Mouse (Mus musculus) neural tube, postnatal 0 days (tissue): ENCODE measurements around the gene Mov10. TPM values are rescaled to one million over a fixed set of nuclear protein-coding genes. Genes with fewer than 3 reads are reported as not detected.

Source experiments
- polyA plus RNA-seq: library from polyadenylated mRNA; unstranded; fragments of >200 nt; fragmentation: Nextera tagmentation; extraction: Ambion mirVana; gene quantifications from 2 replicates; pipeline ENCODE4 v1.2.1, GENCODE M21; 2015

The Mov10 gene
- 9.7 and 11.6 TPM in 2 replicates for polyA plus RNA-seq

DNA sequence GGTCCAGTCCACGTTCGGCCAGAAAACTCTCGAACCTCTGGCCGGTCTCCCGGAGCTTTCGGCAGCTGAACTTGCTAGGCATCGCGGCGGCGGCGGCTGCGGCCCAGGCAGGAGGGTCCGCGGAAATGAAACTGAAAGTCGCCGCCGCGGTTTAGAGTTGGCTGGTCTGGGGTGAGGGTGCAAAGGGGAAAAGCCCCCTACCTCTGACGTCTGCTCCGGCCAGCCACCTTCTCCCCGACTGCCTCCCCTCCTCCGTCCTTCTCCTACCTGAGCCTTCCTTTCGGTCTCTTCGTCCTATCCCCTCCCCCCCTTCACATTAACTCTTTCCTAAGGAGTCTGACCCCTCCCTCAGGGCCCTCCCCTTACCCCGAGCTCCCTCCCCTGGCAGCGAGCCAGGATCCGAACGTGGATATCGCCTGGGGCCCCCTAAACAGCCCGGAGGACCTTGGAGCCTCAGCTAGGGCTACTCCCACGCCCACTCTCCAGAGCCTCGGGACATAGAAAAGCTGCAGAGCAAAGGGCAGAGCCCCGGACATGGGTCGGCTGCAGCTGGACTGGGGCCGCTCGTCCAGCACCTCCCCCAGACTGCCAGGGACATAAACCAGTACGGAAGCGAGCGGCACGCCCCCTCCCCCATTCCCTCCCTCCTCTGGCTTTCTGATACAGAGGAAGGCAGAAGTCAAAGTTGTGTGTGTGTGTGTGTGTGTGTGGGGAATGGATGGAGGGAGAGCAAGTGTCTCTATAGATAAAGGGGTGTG, at the start of gene Mov10:
Mov10 (minus strand) TSS at position 573 of the 758 bp plus-strand sequence.

DNA sequence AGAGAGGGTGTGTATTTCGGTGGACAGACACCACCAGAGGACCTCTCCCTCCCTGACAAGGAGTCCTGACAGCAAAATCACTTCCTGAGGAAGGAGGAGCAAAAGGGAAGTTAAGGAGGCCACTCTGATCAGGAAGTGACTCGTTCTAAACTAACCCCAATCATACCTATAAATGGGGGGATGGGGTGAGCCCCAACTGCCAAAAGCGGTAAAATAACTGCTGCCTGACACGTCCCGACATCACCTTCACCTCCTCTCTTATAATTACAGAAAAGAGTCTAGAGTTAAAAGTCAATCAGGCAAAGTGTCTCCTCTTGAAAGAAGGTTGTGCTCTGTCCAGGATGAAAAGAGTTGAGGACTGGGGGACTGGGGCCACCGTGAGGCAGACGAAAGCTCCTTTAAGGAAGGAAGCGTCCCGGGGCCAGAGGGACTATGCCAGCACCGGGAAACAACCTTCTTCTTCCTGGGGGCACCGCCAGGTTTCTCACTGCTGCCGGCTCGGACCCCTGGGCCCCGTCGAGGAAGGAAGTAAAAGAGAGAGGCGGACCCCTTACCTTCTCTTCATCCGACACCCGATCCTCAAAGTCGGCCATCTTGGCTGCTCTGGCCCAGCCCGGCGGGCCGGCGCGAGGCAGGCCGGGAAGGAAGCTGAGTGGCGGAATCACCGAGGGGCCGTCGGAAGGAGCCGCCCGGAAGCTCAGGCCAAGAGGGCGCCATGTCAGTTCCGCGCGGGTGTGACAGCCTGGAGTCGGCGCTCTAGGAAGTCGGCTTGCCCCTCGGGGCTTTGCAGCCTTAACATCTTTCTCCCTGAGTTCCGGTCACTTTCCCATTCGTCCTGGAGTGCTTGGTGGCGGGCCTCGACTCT, 45.7 kb upstream of the Mov10 start, which contains the start of the genes St7l and Capza1:
St7l (plus strand) TSS at position 220 of the 865 bp plus-strand sequence.
Capza1 (minus strand) TSS at position 720 of the 865 bp plus-strand sequence.

DNA sequence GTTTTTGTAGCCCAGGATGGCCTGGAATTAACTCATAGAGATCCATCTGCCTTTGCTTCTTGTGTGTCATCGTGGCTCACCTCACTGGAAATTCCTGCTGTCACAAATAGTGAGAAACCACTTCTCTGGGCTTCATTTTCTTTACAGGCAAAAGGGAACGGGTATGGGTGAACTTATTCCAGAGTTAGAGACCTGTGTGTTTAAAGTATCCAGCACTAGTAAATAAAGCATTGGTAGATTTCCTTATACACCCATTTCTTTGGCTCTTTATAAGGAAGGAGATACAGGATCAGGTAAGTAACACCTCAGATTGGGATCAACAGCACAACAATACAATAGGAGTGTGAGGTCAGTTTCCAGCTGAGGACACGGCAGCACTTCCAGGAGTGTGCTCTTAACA, 30.3 kb downstream of the Mov10 start, which contains the start of gene Rhoc:
Rhoc (plus strand) TSS at position 301 of the 400 bp plus-strand sequence.

GRCm38 (mm10) chr3:104781471-104781903, 36.9 kb downstream of the Mov10 start, which contains the start of gene Fam19a3:
Fam19a3 (minus strand) TSS chr3:104781840.

GRCm38 (mm10) chr3:104780561-104781420, 37.6 kb downstream of the Mov10 start, which contains the start of gene Ppm1j:
Ppm1j (plus strand) TSS chr3:104781056.

Other genes starting within 250 kb of the Mov10 start
- 22.3 and 24.6 TPM in 2 replicates for gene Slc16a1, start 179.9 kb downstream of the Mov10 start, polyA plus RNA-seq
- gene Ppm1j, start 37.5 kb downstream of the Mov10 start, polyA plus RNA-seq, result 1.8 and 5.1 TPM in 2 replicates
- 0.05 TPM in 1 of 2 replicates, not detected in the other for gene Fam19a3, start 36.7 kb downstream of the Mov10 start, polyA plus RNA-seq
- 79.1 and 85.0 TPM in 2 replicates for gene Rhoc, start 30.2 kb downstream of the Mov10 start, polyA plus RNA-seq
- 24.8 and 31.7 TPM in 2 replicates for gene St7l, start 45.4 kb upstream of the Mov10 start, polyA plus RNA-seq
- gene Capza1, start 45.9 kb upstream of the Mov10 start, polyA plus RNA-seq, result 89.3 and 96.2 TPM in 2 replicates
- gene Wnt2b, start 143.4 kb upstream of the Mov10 start, polyA plus RNA-seq, result 0.49 and 0.64 TPM in 2 replicates
- 34.1 and 37.4 TPM in 2 replicates for gene Cttnbp2nl, start 234.6 kb upstream of the Mov10 start, polyA plus RNA-seq
- gene 4930564D02Rik, start 248.3 kb upstream of the Mov10 start, polyA plus RNA-seq, result not detected in 2 replicates